Mouse (Mus musculus): Measurements from ENCODE around the gene Hnrnpab. TPM values are rescaled to one million over a fixed set of nuclear protein-coding genes. Genes with fewer than 3 reads are reported as not detected.

The Hnrnpab gene
- total RNA-seq, 2 experiments from 2014 or later = 147 to 154 TPM

GRCm38 (mm10) chr11:51602253-51602652 is 4.4 kb downstream of the Hnrnpab start:
- no peak for DNase-seq

- no peak for DNase-seq
Measured at GRCm38 (mm10) chr11:51597553-51597952, 9.1 kb downstream of the Hnrnpab start.

GRCm38 (mm10) chr11:51595459-51596083 is 11.1 kb downstream of the Hnrnpab start:
- DNase-seq = no peak

- DNase-seq = no peak
Measured at GRCm38 (mm10) chr11:51594715-51595350, 11.8 kb downstream of the Hnrnpab start.

- no peak for DNase-seq
Measured at GRCm38 (mm10) chr11:51593849-51594248, 12.8 kb downstream of the Hnrnpab start.

- no peak for DNase-seq
Measured at GRCm38 (mm10) chr11:51593368-51593767, 13.3 kb downstream of the Hnrnpab start.

- DNase-seq = no peak
Measured at GRCm38 (mm10) chr11:51591915-51592314, 14.7 kb downstream of the Hnrnpab start.

- no peak for DNase-seq
Measured at GRCm38 (mm10) chr11:51591168-51591567, 15.5 kb downstream of the Hnrnpab start.

GRCm38 (mm10) chr11:51590002-51590401 is 16.6 kb downstream of the Hnrnpab start:
- no peak for DNase-seq

- DNase-seq = no peak
Measured at GRCm38 (mm10) chr11:51588833-51589232, 17.8 kb downstream of the Hnrnpab start.

GRCm38 (mm10) chr11:51587059-51587458 is 19.6 kb downstream of the Hnrnpab start:
- no peak for DNase-seq

- DNase-seq = no peak
Measured at GRCm38 (mm10) chr11:51586411-51586810, 20.2 kb downstream of the Hnrnpab start.

GRCm38 (mm10) chr11:51585608-51586252 is 20.9 kb downstream of the Hnrnpab start:
- no peak for DNase-seq

- peak; percentile 94 to 95 for DNase-seq
Measured at GRCm38 (mm10) chr11:51584431-51585248, 22.0 kb downstream of the Hnrnpab start, which contains the start of gene Phykpl. Phykpl (plus strand) TSS chr11:51584757.

GRCm38 (mm10) chr11:51584057-51584430 is 22.6 kb downstream of the Hnrnpab start:
- no peak for DNase-seq

GRCm38 (mm10) chr11:51582713-51583112 is 23.9 kb downstream of the Hnrnpab start:
- peak in 1 of 2 experiments; percentile 36 for DNase-seq

- DNase-seq = no peak
Measured at GRCm38 (mm10) chr11:51579024-51579423, 27.6 kb downstream of the Hnrnpab start.

GRCm38 (mm10) chr11:51577587-51577986 is 29.1 kb downstream of the Hnrnpab start:
- DNase-seq = no peak

GRCm38 (mm10) chr11:51576454-51576853 is 30.2 kb downstream of the Hnrnpab start:
- peak in 1 of 2 experiments; percentile 37 for DNase-seq

- DNase-seq = no peak
Measured at GRCm38 (mm10) chr11:51568801-51569200, 37.8 kb downstream of the Hnrnpab start.

GRCm38 (mm10) chr11:51565951-51566350 is 40.7 kb downstream of the Hnrnpab start:
- DNase-seq = no peak

- no peak for DNase-seq
Measured at GRCm38 (mm10) chr11:51565062-51565461, 41.6 kb downstream of the Hnrnpab start.

- no peak for DNase-seq
Measured at GRCm38 (mm10) chr11:51563276-51563675, 43.4 kb downstream of the Hnrnpab start.

Data from layer of hippocampus, postnatal 36 days (tissue).